Mouse (Mus musculus) erythroblast, embryonic 14.5 days (primary cell): ENCODE data around the gene Plekhh1.

ENCODE experiments used
- GATA1 ChIP-seq: IDR thresholded peaks from 2 replicates; pipeline ENCODE4 v1.6.1; 2012; ENCODE audit warnings: low read length, inconsistent platforms, mixed read lengths
- TAL1 ChIP-seq: IDR thresholded peaks from 3 replicates; pipeline ENCODE4 v1.6.1; 2012; ENCODE audit warnings: low read length, inconsistent platforms, mixed read lengths

- TF ChIP-seq TAL1 (no peak), GATA1 (no peak)
Measured at GRCm38 (mm10) chr12:78996711-78997110, 32.3 kb upstream of the Plekhh1 start.
